Mouse (Mus musculus) spleen, postnatal 4 days (tissue): ENCODE data around the gene AL607142.1.
A peak's percentile ranks its signal among the peaks of the same experiment; 100 is the strongest.

Experiments
- DNase-seq, 2 experiments: peaks; one replicate each; pipeline ENCODE4 v3.0.0; 2022; ENCODE audit warnings: low spot score in 2 of 2

Gene AL607142.1

DNA sequence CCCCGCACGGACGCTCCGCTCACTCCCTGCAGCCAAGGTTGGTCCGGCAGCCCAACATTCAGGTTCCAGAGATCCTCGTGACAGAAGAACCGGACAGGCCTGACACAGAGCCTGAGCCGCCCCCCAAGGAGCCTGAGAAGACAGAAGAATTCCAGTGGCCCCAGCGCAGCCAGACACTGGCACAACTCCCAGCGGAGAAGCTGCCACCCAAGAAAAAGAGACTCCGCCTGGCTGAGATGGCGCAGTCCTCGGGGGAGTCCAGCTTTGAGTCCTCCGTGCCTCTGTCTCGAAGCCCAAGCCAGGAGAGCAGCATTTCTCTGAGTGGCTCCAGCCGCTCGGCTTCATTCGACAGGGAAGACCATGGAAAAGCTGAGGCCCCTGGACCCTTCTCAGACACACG is 32.1 kb downstream of the AL607142.1 start:
- no peak for DNase-seq

DNA sequence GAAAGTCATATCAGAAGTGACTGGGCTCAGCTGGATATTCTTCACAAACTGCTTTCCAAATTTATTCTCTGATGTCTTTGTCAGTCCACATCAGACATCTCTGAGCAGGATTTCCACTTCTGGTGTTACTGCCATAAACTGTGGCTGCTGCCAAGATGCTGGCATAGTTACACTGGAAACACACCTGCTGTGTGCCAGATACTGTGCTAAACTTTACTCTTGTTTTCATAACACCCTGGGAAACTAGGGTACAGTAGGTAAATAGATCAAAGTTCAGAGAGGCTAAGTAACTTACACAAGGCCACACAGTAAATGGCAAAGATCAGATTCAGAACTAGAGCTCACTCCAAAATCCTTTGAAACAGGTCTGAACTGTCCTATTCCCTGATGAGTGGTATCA is 36.4 kb downstream of the AL607142.1 start:
- no peak for DNase-seq

- DNase-seq: peak; percentile 54 to 86
These were observed 39.8 kb downstream of the AL607142.1 start for GRCm38 (mm10) chr4:120104599-120104998.

DNA sequence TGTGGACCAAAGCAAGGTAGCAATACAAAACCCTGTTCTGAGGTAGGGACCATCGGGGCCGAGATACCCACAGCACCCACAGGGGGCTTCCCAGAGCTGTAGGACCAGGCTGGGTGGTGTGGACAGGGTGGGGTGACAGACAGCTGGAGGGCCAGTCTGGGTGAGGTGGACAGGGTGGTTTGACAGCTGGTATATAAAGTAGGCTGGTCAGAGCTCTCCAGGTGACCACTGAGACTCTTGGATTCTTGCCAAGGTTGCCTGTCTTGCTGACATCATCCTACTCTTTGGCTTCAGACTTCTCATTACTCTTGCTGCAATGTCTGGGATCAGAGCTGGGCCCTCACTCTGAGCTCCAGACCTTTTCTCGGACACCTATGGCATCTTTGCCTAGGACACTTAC is 41.6 kb downstream of the AL607142.1 start:
- no peak for DNase-seq

- no peak for DNase-seq
These were observed 43.0 kb downstream of the AL607142.1 start for GRCm38 (mm10) chr4:120107787-120108186.

GRCm38 (mm10) chr4:120115516-120115915 is 50.7 kb downstream of the AL607142.1 start:
- DNase-seq: no peak

- no peak for DNase-seq
These were observed 51.5 kb downstream of the AL607142.1 start for GRCm38 (mm10) chr4:120116312-120116711.

- peak in 1 of 2 experiments; percentile 28 for DNase-seq
These were observed 55.5 kb downstream of the AL607142.1 start for GRCm38 (mm10) chr4:120120276-120120675.

DNA sequence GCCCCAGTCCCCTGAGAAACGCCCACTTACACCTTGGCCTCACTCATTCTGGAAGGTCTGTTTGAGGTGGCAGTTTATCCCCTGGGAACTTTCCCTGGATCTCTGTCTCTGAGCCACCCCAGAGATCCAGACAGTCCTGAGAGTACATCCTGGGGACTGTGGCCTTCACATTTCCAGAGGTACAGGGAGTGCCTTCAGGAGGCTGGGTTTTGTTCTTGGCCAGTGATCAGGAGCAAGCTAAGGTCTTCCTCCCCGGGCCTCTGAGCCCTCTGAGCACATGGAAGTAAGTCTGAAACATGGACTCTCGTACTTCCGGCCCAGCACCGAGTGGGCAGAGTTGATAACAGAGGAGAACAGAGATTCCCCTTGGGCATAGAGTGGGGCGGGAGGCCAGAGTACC is 59.9 kb downstream of the AL607142.1 start:
- no peak for DNase-seq

- DNase-seq: no peak
These were observed 61.3 kb downstream of the AL607142.1 start for GRCm38 (mm10) chr4:120126047-120126446.

DNA sequence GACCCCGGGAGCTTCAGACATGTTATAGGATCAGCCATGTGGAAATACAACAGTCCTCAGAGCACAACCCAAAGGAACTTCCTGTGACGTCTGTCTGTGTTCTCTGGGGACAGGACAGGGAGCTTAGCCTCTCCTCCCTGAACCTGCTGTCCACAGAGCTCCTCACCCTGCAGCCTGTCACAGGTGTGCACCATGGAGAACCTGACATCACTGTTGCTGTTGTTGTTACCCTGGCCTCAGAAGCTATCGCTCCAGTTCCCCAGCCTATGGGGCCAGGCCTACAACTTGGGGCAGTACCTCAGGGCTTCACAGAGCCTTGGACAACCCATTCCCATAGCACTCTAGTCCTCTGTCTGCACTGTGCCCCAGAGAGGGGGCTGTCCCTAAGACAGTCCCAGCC is 62.5 kb downstream of the AL607142.1 start:
- DNase-seq: no peak

GRCm38 (mm10) chr4:120128033-120128432 is 63.2 kb downstream of the AL607142.1 start:
- DNase-seq: no peak

DNA sequence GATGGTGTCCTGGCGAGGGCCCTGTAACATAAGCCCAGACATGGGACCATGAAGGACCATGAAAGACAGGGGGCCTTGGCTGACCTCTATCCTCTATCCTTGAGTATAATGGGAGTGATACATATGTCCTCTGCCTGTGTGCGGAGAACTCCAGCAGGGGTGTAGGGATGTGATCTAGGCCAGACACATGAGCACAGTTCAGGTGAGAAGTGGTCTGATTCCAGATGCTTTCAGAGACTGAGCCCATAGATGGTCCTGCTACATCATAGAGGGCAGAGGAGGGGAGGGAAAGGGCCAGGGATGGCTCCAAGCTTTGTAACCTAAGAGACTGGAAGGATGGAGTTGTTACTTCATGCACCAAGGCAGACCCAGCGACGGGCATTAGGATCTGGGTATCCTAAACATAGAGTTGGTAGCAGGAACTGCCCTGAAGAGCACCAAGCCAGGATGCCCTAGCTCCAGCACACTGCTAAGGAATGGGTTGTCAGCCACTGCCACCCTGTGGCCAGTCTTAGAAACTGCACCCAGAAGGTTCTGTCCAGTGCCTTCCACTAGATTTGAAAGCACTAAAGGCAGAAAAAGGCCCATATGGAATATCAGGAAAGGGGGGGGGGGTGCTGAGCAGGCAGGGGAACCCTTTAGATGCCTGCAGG is 64.6 kb downstream of the AL607142.1 start:
- no peak for DNase-seq

- no peak for DNase-seq
These were observed 66.1 kb downstream of the AL607142.1 start for GRCm38 (mm10) chr4:120130926-120131325.

DNA sequence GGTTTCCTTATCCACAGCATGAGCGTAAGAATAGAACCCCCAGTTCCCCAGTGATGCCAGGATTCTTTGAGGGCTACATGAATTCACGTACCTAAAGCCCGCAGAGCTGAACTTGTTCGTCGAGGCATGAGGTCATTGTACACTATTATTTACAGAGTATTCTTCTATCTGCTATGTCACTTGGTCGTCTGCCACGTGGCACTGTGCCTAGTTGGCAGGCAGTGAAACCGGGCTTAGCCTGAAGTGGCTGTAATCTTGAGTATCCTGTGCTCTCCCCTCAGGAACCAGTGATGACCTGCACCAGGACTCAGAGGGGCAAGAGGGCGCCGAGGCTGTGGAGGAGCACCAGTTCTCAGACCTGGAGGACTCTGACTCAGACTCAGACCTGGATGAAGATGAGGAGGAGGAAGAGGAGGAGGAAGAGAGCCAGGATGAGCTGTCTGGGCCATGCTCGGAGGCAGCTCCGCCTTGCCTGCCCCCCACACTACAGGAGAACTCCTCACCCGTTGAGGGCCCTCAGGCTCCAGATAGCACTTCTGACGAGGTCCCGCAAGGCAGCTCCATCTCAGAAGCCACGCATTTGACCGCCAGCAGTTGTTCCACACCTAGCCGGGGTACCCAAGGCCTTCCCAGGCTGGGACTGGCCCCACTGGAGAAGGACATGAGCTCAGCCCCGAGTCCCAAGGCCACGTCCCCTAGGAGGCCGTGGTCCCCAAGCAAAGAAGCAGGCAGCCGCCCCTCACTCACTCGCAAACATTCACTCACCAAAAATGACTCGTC is 66.8 kb downstream of the AL607142.1 start:
- DNase-seq: no peak

- DNase-seq: no peak
These were observed 69.4 kb downstream of the AL607142.1 start for GRCm38 (mm10) chr4:120134223-120134622.

DNA sequence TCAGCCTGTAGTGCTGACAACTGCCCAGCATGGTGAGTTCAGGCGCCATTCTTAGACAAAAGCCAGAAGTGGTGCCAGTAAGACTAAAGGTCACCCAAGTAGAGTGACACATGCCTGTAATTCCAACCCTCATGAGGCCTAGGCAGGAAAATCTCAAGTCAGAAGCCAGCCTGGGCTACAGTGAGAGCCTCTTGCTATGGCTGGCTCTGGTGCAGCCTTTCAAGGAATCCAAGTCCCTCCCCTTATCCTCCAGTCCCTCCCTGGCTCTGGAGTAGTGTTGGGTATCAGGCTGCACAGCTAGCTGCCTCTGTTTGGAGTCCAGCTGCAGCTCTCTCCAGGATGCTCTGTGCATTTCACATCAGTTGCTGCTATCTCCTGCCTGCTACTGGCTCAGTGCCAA is 77.0 kb downstream of the AL607142.1 start:
- no peak for DNase-seq

GRCm38 (mm10) chr4:120142905-120143304 is 78.1 kb downstream of the AL607142.1 start:
- no peak for DNase-seq
